Mouse (Mus musculus) liver, embryonic 14.5 days (tissue): ENCODE data around the gene Ceacam20.

Source experiments
- CTCF ChIP-seq: IDR thresholded peaks from 2 replicates; pipeline ENCODE4 v1.5.1; 2016; ENCODE audit warnings: antibody characterized with exemption, low read depth, control low read depth
- EP300 ChIP-seq: IDR thresholded peaks from 2 replicates; pipeline ENCODE4 v1.6.1; 2016; ENCODE audit warnings: antibody characterized with exemption, low read depth

- TF ChIP-seq EP300, result no peak
- no peak for TF ChIP-seq CTCF
Observed at GRCm38 (mm10) chr7:19950589-19950988, 14.6 kb upstream of the Ceacam20 start, which contains the start of gene Igsf23.
